Mouse (Mus musculus) small intestine, adult 2 months (tissue): Measurements from ENCODE around the gene Zfp1. TPM values are rescaled to one million over a fixed set of nuclear protein-coding genes. Genes with fewer than 3 reads are reported as not detected.

Experiments used
- H3K27ac ChIP-seq: fragments of 200-500 bp; 2 replicates; pipeline ENCODE4 v1.5.1; 2012; ENCODE audit warnings: low read depth, low read length, control low read depth, inconsistent platforms; ENCODE audit not compliant: insufficient read depth
- H3K27me3 ChIP-seq: fragments of 200-500 bp; 2 replicates; pipeline ENCODE4 v1.6.1; 2012; ENCODE audit warnings: mild to moderate bottlenecking, moderate library complexity, low read length, inconsistent platforms; ENCODE audit not compliant: control insufficient read depth, insufficient read depth
- H3K36me3 ChIP-seq: fragments of 200-500 bp; 2 replicates; pipeline ENCODE4 v1.6.1; 2012; ENCODE audit warnings: mild to moderate bottlenecking, low read length, control low read depth, inconsistent platforms; ENCODE audit not compliant: control insufficient read depth, insufficient read depth
- H3K4me1 ChIP-seq: fragments of 200-500 bp; 2 replicates; pipeline ENCODE4 v1.6.1; 2012; ENCODE audit warnings: low read length, inconsistent platforms, mixed read lengths; ENCODE audit not compliant: control insufficient read depth, insufficient read depth, insufficient read length
- H3K4me3 ChIP-seq: fragments of 200-500 bp; 2 replicates; pipeline ENCODE4 v1.5.1; 2012; ENCODE audit warnings: low read depth, mild to moderate bottlenecking, control low read depth, inconsistent platforms, low read length, moderate library complexity
- CTCF ChIP-seq: fragments of 200-500 bp; IDR thresholded peaks from 2 replicates; pipeline ENCODE4 v1.5.1; 2012; ENCODE audit warnings: low read depth, mild to moderate bottlenecking, control low read depth, inconsistent platforms, low read length, moderate library complexity, mixed read lengths; ENCODE audit not compliant: insufficient replicate concordance, insufficient read length; ENCODE audit errors: extremely low read depth
- POLR2A ChIP-seq: fragments of 200-500 bp; IDR thresholded peaks from 2 replicates; pipeline ENCODE4 v1.6.1; 2012; ENCODE audit warnings: low read depth, mild to moderate bottlenecking, control low read depth, inconsistent platforms, low read length, moderate library complexity
- WGBS: fragments of 180-500 bp; shearing (Covaris S2); methylation state at CpG from one replicate; pipeline ENCODE4 v1.1.7; 2018; 5-methylcytosine and 5-hydroxymethylcytosine counted together
- polyA plus RNA-seq: library from polyadenylated mRNA; depleted of rRNA; stranded (reverse); fragments of >200 nt; gene quantifications from 2 replicates; pipeline ENCODE4 v1.2.3, GENCODE M21; 2012

Gene Zfp1
- polyA plus RNA-seq, 1 experiment, result 1.6 TPM

- WGBS, result 34% methylated on average over 5 of the region's 5 CpGs
- no peak overlapping the region for H3K4me3 ChIP-seq
- H3K36me3 ChIP-seq, result peaks cover 12% of the 10 kb centered on the region
- peaks cover 40% of the 10 kb centered on the region for H3K4me1 ChIP-seq
- TF ChIP-seq CTCF (no peak), POLR2A (no peak)
- no peaks in the 10 kb centered on the region for H3K27me3 ChIP-seq
- H3K27ac ChIP-seq, result peak overlapping the region; percentile 68
Observed at GRCm38 (mm10) chr8:111705699-111706098, 62.5 kb downstream of the Zfp1 start.

GRCm38 (mm10) chr8:111708265-111708664, 65.1 kb downstream of the Zfp1 start:
- Histone ChIP-seq H3K27me3 (no peaks in the 10 kb centered on the region), H3K27ac (peak overlapping the region; percentile 62), H3K4me3 (no peak overlapping the region), H3K36me3 (peaks cover 36% of the 10 kb centered on the region), H3K4me1 (peaks cover 34% of the 10 kb centered on the region)
- WGBS, result 13% methylated on average over 6 of the region's 6 CpGs
- TF ChIP-seq POLR2A (no peak), CTCF (no peak)

- whole genome bisulfite sequencing, result 27% methylated on average over 1 of the region's 1 CpGs
- H3K27me3 ChIP-seq, result no peaks in the 10 kb centered on the region
- H3K4me1 ChIP-seq, result peaks cover 34% of the 10 kb centered on the region
- H3K27ac ChIP-seq, result peak overlapping the region; percentile 62
- H3K36me3 ChIP-seq, result peaks cover 46% of the 10 kb centered on the region
- TF ChIP-seq POLR2A, result no peak
- TF ChIP-seq CTCF, result no peak
- no peak overlapping the region for H3K4me3 ChIP-seq
Observed at GRCm38 (mm10) chr8:111709223-111709622, 66.0 kb downstream of the Zfp1 start.

GRCm38 (mm10) chr8:111710777-111711485, 67.7 kb downstream of the Zfp1 start:
- peaks cover 62% of the 10 kb centered on the region for H3K36me3 ChIP-seq
- H3K27me3 ChIP-seq, result no peaks in the 10 kb centered on the region
- WGBS, result 89% methylated on average over 20 of the region's 20 CpGs
- no peak overlapping the region for H3K4me3 ChIP-seq
- TF ChIP-seq POLR2A, result no peak
- TF ChIP-seq CTCF, result no peak
- no peak overlapping the region for H3K27ac ChIP-seq
- peaks cover 22% of the 10 kb centered on the region for H3K4me1 ChIP-seq

- no peak for TF ChIP-seq POLR2A
- TF ChIP-seq CTCF, result no peak
- peaks cover 71% of the 10 kb centered on the region for H3K36me3 ChIP-seq
- H3K27me3 ChIP-seq, result no peaks in the 10 kb centered on the region
- peaks cover 25% of the 10 kb centered on the region for H3K4me1 ChIP-seq
- no peak overlapping the region for H3K27ac ChIP-seq
- H3K4me3 ChIP-seq, result no peak overlapping the region
- WGBS, result 82% methylated on average over 9 of the region's 9 CpGs
Observed at GRCm38 (mm10) chr8:111712135-111712534, 68.9 kb downstream of the Zfp1 start.

GRCm38 (mm10) chr8:111712588-111712987, 69.4 kb downstream of the Zfp1 start:
- H3K36me3 ChIP-seq, result peaks cover 71% of the 10 kb centered on the region
- H3K27me3 ChIP-seq, result no peaks in the 10 kb centered on the region
- no peak overlapping the region for H3K4me3 ChIP-seq
- TF ChIP-seq POLR2A (no peak), CTCF (peak; percentile 73; the same call in 1 of the 2 replicates)
- peaks cover 24% of the 10 kb centered on the region for H3K4me1 ChIP-seq
- no peak overlapping the region for H3K27ac ChIP-seq
- 71% methylated on average over 6 of the region's 6 CpGs for WGBS

- Histone ChIP-seq H3K36me3 (peaks cover 71% of the 10 kb centered on the region), H3K27me3 (no peaks in the 10 kb centered on the region), H3K4me1 (peaks cover 29% of the 10 kb centered on the region), H3K27ac (no peak overlapping the region), H3K4me3 (no peak overlapping the region)
- WGBS, result 93% methylated on average over 11 of the region's 11 CpGs
- no peak for TF ChIP-seq POLR2A
- no peak for TF ChIP-seq CTCF
Observed at GRCm38 (mm10) chr8:111713291-111713690, 70.1 kb downstream of the Zfp1 start.
